Mouse (Mus musculus) neural tube, embryonic 11.5 days (tissue): ENCODE measurements at regions not wholly inside any gene's neighbourhood (a gene's known extent, or its start where the extent isn't known, plus 50 kb on each side); places are given as distances from the start of the nearest gene placed in this dataset.

Experiments used
- ATAC-seq: fragments of 200-750 bp; cut with Nextera tagmentation; 2 replicates; pipeline ENCODE4 v1.8.0; 2017; ENCODE audit warnings: moderate number of reproducible peaks, mild to moderate bottlenecking, moderate TSS enrichment, moderate library complexity; ENCODE audit not compliant: insufficient read depth, low FRiP score, low TSS enrichment
- DNase-seq: peaks from one replicate; pipeline ENCODE4 v3.0.0-alpha.2; 2015; ENCODE audit warnings: low spot score
- H3K27ac ChIP-seq: fragments of 300-500 bp; sonication (generic); 2 replicates; pipeline ENCODE4 v1.5.1; 2014; ENCODE audit warnings: low read depth, mild to moderate bottlenecking, low read length
- H3K27me3 ChIP-seq: fragments of 300-500 bp; sonication (generic); 2 replicates; pipeline ENCODE4 v1.6.1; 2014; ENCODE audit warnings: mild to moderate bottlenecking, low read length, mixed read lengths; ENCODE audit not compliant: control insufficient read depth, insufficient read depth
- H3K36me3 ChIP-seq: fragments of 300-500 bp; sonication (generic); 2 replicates; pipeline ENCODE4 v1.6.1; 2014; ENCODE audit warnings: mild to moderate bottlenecking, low read length, moderate library complexity, mixed read lengths; ENCODE audit not compliant: control insufficient read depth, insufficient read depth
- H3K4me1 ChIP-seq: fragments of 300-500 bp; sonication (generic); 2 replicates; pipeline ENCODE4 v1.6.1; 2014; ENCODE audit warnings: low read length, mixed read lengths; ENCODE audit not compliant: control insufficient read depth, insufficient read depth
- H3K4me2 ChIP-seq: fragments of 300-500 bp; sonication (generic); 2 replicates; pipeline ENCODE4 v1.6.1; 2014; ENCODE audit warnings: low read depth, mild to moderate bottlenecking, moderate library complexity
- H3K4me3 ChIP-seq: fragments of 300-500 bp; sonication (generic); 2 replicates; pipeline ENCODE4 v1.5.1; 2014; ENCODE audit warnings: low read depth, low read length
- H3K9ac ChIP-seq: fragments of 300-500 bp; sonication (generic); 2 replicates; pipeline ENCODE4 v1.6.1; 2014; ENCODE audit warnings: mild to moderate bottlenecking, low read length
- H3K9me3 ChIP-seq: fragments of 300-500 bp; sonication (generic); 2 replicates; pipeline ENCODE4 v1.6.1; 2016; ENCODE audit warnings: low read length; ENCODE audit not compliant: control insufficient read depth
- WGBS: fragments of 180-500 bp; shearing (Covaris S2); extraction: QIAGEN DNeasy Blood & Tissue Kit; methylation state at CpG from one replicate; pipeline ENCODE4 v1.1.7; 2014; 5-methylcytosine and 5-hydroxymethylcytosine counted together

DNA sequence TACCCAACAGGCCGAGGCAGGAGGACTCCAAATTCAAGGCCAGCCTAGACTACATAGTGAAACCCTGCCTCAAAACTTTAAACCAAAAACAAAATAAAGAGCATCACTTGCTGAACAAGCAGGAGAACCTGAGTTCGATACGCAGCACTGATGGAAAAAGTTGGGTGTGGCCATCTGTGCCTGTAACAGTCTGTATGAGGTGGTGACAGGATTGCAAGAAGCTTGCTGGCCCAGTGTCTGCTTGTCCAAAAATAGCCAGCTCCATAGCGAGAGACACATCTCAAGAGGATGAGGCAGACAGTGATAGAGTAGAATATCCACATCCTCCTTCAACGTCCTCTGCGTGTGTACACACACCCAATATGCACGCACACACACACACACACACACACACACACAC lies 261.9 kb upstream of the Foxq1 start:
- H3K4me3 ChIP-seq: no peak overlapping the region
- whole genome bisulfite sequencing: 92% methylated on average over 7 of the region's 7 CpGs

DNA sequence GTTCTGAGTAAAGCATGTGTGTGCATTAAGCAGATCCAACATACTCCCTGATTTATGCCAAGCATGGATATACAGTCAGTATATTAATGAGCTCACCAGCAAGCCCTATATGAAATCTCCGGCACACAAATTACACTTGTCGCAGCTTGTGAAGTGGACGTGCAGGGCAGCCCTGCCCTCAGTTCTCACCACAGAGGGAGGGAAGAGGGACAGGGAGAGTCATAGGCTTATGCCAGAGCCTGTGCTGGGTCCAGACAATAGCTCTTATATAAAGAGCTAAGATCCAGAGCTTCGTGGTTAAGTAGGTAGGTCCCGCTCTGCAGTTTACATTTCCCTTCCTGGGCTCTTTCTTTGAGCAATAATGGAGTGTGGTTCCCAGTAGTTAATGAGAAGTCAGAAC lies 252.7 kb upstream of the Foxq1 start:
- Histone ChIP-seq H3K9ac (no peak overlapping the region), H3K36me3 (no peaks in the 10 kb centered on the region), H3K9me3 (no peaks in the 10 kb centered on the region), H3K4me3 (no peak overlapping the region), H3K27me3 (no peaks in the 10 kb centered on the region), H3K27ac (no peak overlapping the region), H3K4me1 (no peaks in the 10 kb centered on the region), H3K4me2 (no peak overlapping the region)
- ATAC-seq (no peak), DNase-seq (no peak)
- WGBS: 78% methylated on average over 5 of the region's 5 CpGs

More for the DNA sequence above, 261.9 kb upstream of the Foxq1 start:
- Histone ChIP-seq H3K9me3 (no peaks in the 10 kb centered on the region), H3K27me3 (no peaks in the 10 kb centered on the region), H3K36me3 (no peaks in the 10 kb centered on the region), H3K27ac (no peak overlapping the region), H3K4me2 (no peak overlapping the region), H3K4me1 (no peaks in the 10 kb centered on the region), H3K9ac (no peak overlapping the region)
- DNase-seq: no peak
- ATAC-seq: no peak

DNA sequence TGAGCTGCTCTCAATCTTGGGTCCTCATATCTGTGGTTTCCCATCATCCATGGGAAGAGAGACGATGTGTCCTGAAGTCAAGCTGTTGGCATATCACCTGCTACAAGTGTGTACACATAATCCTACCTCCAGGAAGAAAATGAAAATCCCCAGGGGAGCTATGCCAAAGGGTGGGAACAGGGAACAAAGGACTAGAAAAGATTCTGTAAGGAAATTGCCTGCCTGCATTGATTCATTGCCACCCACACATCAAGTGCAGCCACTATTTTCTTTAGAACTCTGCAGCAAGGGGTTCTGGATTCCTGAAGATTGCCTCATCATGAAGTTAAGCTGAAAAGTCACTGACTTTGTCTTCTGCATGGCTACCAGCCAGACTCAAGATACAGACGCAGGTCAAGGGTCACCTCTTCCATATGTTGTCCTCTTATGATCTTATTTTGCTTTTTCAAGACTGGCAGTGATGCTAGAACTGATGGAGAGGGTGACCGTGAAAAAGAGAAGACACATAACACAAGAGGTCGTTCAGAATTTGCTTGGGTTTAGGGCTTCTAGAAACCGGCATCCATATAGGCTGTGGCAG lies 251.6 kb upstream of the Foxq1 start:
- no peak for DNase-seq
- Histone ChIP-seq H3K4me1 (no peaks in the 10 kb centered on the region), H3K27ac (no peak overlapping the region), H3K4me2 (no peak overlapping the region), H3K9me3 (no peaks in the 10 kb centered on the region), H3K27me3 (no peaks in the 10 kb centered on the region), H3K4me3 (no peak overlapping the region), H3K9ac (no peak overlapping the region), H3K36me3 (no peaks in the 10 kb centered on the region)
- no peak for ATAC-seq
- WGBS: 90% methylated on average over 5 of the region's 5 CpGs

DNA sequence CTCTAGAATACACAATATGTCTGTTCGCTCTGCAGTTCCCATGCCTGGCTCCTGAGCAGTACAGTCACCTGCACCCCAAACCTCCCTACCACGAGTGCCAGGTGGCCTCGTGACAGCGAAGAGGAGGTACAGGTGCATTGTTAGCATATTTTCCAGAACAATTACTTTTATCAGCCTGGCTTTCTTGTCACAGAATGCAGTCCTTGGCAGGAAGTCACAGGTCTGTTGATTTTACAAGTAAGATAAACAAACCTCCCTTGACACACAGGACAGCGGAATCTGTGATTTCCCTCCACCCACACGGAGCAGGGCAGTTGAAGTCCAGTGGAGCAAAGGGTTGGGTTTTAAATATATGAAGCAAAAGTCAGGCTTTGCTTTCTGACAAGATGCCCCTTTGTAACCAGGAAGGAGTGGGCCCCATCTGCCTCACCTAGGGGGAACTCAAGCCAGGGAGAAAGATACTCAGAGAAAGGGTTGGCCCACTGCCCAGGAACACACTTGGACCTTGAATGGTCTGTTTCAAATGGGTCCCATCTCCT lies 246.8 kb upstream of the Foxq1 start:
- no peaks in the 10 kb centered on the region for H3K36me3 ChIP-seq
- ATAC-seq (no peak), DNase-seq (no peak)
- no peak overlapping the region for H3K4me3 ChIP-seq
- no peak overlapping the region for H3K27ac ChIP-seq
- WGBS: 67% methylated on average over 6 of the region's 6 CpGs
- H3K4me1 ChIP-seq: no peaks in the 10 kb centered on the region
- no peaks in the 10 kb centered on the region for H3K27me3 ChIP-seq
- no peak overlapping the region for H3K9ac ChIP-seq
- H3K9me3 ChIP-seq: no peaks in the 10 kb centered on the region
- H3K4me2 ChIP-seq: no peak overlapping the region

DNA sequence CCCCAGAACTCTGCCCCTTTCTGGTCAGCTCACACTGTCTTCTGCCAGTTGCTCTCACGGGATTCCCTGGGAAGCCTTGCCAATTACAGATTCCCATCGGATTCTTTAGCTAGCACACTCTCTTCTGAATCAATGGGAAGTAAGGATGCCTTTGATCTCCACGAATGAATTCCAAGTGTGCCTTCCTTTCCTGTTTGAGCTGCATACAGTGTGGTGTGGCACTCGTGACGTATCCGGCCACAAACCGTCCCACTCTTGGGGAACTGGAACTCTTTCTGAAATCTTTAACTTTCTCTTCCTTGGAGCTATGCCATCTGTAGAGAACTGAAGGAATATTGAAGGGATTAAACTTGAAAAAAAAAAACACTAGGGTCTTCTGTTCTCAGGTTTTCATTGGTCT lies 243.2 kb upstream of the Foxq1 start:
- H3K9ac ChIP-seq: no peak overlapping the region
- ATAC-seq: no peak
- H3K4me2 ChIP-seq: no peak overlapping the region
- DNase-seq: no peak
- no peaks in the 10 kb centered on the region for H3K36me3 ChIP-seq
- H3K27ac ChIP-seq: no peak overlapping the region
- no peaks in the 10 kb centered on the region for H3K27me3 ChIP-seq
- WGBS: 72% methylated on average over 7 of the region's 7 CpGs
- no peaks in the 10 kb centered on the region for H3K4me1 ChIP-seq
- H3K4me3 ChIP-seq: no peak overlapping the region
- H3K9me3 ChIP-seq: no peaks in the 10 kb centered on the region

DNA sequence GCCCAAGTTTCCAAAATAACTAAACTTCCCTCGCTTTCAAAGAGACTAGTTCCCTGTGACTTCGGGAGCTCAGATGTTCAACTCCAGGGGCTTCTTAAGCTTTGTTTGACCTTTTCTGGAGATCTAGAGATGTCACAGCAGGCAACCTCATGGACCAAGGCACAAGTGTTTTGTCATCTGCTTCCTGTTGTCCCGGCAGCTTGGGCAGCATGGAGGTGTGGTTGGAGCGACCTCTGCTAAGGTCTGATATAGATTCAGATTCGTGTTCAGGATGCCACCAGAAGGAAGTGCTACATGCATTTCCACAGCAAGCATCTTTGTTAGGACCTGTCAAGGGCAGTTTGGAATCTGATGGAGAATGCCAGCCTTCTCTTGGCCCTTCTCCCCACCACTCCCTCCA lies 242.1 kb upstream of the Foxq1 start:
- ATAC-seq: no peak

DNA sequence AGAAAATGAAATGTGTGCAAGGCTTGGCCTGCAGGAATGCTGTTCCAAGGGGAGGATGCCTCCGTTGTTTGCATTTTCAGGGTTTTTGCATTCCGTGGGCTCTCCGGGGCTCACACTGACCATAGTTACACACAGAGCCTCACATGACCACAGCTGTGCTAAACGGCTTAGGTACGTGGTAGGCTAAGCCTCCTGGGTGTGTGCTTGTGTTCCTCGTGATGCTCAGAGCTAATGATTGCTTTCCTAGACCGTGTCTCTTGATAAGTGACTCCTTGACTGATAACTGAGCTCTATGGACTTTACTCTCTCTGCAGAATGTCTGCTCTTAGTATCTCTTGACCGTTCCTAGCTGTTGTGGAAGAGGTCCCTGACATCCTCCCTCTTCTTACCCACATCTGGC lies 238.9 kb upstream of the Foxq1 start:
- ATAC-seq: no peak
- Histone ChIP-seq H3K36me3 (no peaks in the 10 kb centered on the region), H3K27me3 (no peaks in the 10 kb centered on the region), H3K27ac (no peak overlapping the region), H3K4me3 (no peak overlapping the region), H3K9me3 (no peaks in the 10 kb centered on the region), H3K4me2 (no peak overlapping the region), H3K9ac (no peak overlapping the region), H3K4me1 (no peaks in the 10 kb centered on the region)
- WGBS: 89% methylated on average over 8 of the region's 8 CpGs
- no peak for DNase-seq

More for the DNA sequence above, 242.1 kb upstream of the Foxq1 start:
- DNase-seq: no peak
- H3K4me2 ChIP-seq: no peak overlapping the region
- H3K9me3 ChIP-seq: no peaks in the 10 kb centered on the region
- no peaks in the 10 kb centered on the region for H3K27me3 ChIP-seq
- no peaks in the 10 kb centered on the region for H3K4me1 ChIP-seq
- H3K4me3 ChIP-seq: no peak overlapping the region
- H3K36me3 ChIP-seq: no peaks in the 10 kb centered on the region
- no peak overlapping the region for H3K27ac ChIP-seq
- no peak overlapping the region for H3K9ac ChIP-seq
- WGBS: 59% methylated on average over 5 of the region's 5 CpGs

DNA sequence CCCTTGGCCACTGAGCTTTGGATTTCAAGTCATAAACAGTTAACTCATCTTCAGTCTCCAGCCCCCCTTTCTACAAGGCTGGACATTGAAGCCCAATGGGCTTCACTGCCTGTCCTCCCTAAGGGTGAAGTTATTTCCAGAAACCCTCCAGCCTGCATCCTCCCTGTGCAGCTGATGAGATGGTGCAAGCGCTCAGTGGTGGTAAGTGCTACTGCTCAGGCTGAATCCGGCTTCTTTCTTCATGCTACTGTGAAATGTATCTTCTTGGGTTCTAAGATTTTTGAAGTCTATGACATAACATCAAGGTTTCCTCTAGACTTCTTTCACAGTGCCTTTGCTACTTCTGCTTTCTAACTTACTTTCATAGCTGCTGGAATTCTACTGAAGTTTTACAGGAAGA lies 237.9 kb upstream of the Foxq1 start:
- no peak overlapping the region for H3K4me3 ChIP-seq
- ATAC-seq (no peak), DNase-seq (no peak)
- no peak overlapping the region for H3K4me2 ChIP-seq
- no peaks in the 10 kb centered on the region for H3K36me3 ChIP-seq
- H3K27ac ChIP-seq: no peak overlapping the region
- H3K9ac ChIP-seq: no peak overlapping the region
- H3K27me3 ChIP-seq: no peaks in the 10 kb centered on the region
- H3K9me3 ChIP-seq: no peaks in the 10 kb centered on the region
- WGBS: 87% methylated on average over 2 of the region's 2 CpGs
- no peaks in the 10 kb centered on the region for H3K4me1 ChIP-seq

DNA sequence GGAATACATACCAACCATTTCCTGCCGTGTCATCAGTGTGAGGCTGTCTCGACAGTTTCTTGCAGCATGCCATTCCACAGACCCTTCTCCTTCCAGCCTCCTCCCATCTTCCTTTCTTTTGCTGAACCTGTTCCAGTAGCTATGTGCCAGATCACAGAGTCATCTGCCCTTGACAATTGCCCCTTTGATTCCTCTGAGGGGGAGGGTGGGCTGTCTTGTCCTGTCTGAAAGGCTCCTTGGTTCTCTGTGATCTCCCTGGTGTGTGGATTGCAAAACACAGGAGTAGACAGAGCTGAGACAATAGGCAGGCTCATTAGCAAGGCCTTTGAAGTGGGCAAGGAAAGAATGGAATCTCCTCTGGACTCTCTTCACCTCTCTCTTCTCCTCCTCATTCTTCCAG lies 234.5 kb upstream of the Foxq1 start:
- H3K9ac ChIP-seq: no peak overlapping the region
- no peaks in the 10 kb centered on the region for H3K9me3 ChIP-seq
- no peak overlapping the region for H3K27ac ChIP-seq
- H3K4me3 ChIP-seq: no peak overlapping the region
- DNase-seq (no peak), ATAC-seq (no peak)
- no peaks in the 10 kb centered on the region for H3K36me3 ChIP-seq
- H3K4me2 ChIP-seq: no peak overlapping the region
- H3K27me3 ChIP-seq: no peaks in the 10 kb centered on the region
- 50% methylated on average over 2 of the region's 2 CpGs for WGBS
- no peaks in the 10 kb centered on the region for H3K4me1 ChIP-seq
